Mouse (Mus musculus) layer of hippocampus, adult 2 months (tissue): ENCODE measurements around the gene Kif5c. TPM values are rescaled to one million over a fixed set of nuclear protein-coding genes. Genes with fewer than 3 reads are reported as not detected.

ENCODE experiments used
- DNase-seq, 2 experiments: peaks; one replicate each; pipeline ENCODE4 v3.0.0; 2022; ENCODE audit warnings: low spot score in 2 of 2
- H3K27ac ChIP-seq: fragments of 200-600 bp; 2 replicates; pipeline ENCODE4 v1.8.1; 2022
- H3K4me3 ChIP-seq: fragments of 200-600 bp; 2 replicates; pipeline ENCODE4 v1.8.1; 2022; ENCODE audit warnings: mild to moderate bottlenecking
- CTCF ChIP-seq: fragments of 200-600 bp; conservative IDR thresholded peaks from 2 replicates; pipeline ENCODE4 v1.8.1; 2022; ENCODE audit warnings: antibody characterized with exemption, mild to moderate bottlenecking, moderate library complexity
- total RNA-seq, 2 experiments: library from RNA; stranded (reverse); gene quantifications; 2 replicates each; pipeline ENCODE4 v1.2.3; 2021

Kif5c gene
- total RNA-seq, 2 experiments from 2014 or later: 467 to 553 TPM

DNA sequence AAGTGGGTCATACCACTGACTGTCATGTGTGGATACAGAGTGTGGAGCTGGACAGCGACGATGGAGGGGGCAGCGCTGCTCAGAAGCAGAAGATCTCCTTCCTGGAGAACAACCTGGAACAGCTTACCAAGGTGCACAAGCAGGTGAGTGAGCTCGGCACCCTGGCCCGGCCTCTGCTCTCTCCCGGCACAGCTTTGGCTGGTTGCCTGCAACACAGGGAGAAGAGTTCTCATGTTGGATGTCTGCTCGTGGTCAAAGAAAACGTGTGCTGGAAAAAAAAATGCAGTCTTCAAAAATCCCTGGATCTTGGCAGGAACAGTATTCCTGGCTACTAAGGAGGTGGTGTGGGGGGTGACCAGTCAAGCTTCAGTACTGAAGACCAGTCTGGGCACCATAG is 133.1 kb downstream of the Kif5c start:
- peak overlapping the region; percentile 72; the same call in 1 of the 2 replicates for H3K27ac ChIP-seq

DNA sequence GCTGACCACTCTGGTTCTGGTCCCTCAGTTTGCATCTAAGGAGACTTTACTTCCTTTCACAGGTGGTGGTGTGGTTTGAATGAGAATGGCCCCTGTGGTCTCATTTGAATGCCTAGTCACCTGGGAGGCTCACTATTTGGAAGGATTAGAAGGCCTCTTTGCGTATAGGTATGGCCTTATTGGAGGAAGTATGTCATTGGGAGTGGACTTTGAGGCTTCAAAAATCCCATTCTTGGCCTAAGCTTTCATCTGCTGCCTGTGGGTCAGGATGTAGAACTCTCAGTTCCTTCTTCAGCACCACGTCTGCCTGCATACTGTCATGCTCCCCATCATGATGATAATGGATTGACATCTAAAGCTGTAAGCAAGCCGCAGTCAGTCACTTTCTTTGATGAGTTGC is 134.0 kb downstream of the Kif5c start:
- no peak overlapping the region for H3K27ac ChIP-seq
- TF ChIP-seq CTCF: no peak
- no peak overlapping the region for H3K4me3 ChIP-seq
- DNase-seq: no peak

More for the DNA sequence above, 133.1 kb downstream of the Kif5c start:
- H3K4me3 ChIP-seq: no peak overlapping the region
- TF ChIP-seq CTCF: no peak
- no peak for DNase-seq

GRCm38 (mm10) chr2:49755054-49755453 is 136.0 kb downstream of the Kif5c start:
- H3K27ac ChIP-seq: no peak overlapping the region
- peak in 1 of 2 experiments; percentile 68 for DNase-seq
- no peak for TF ChIP-seq CTCF
- no peak overlapping the region for H3K4me3 ChIP-seq

DNA sequence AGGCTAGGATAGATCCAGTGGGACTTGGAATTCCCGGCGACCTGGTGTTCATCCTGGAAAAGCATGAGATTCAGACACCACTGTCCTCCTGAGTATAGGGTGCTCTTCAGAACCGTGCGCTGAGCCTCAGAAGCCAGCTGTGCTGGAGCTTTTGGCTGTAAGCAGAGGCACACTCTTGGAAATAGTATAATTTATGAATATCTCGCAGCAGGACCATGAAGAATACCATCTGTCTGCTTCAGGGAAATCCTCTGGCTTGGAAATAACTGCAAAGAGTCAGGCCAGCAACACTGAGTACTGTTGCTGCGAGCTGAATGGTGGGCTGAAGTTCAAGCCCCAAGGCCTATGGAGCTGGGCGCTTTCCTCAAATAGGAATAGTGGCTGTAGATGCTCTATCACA is 138.5 kb downstream of the Kif5c start:
- H3K4me3 ChIP-seq: no peak overlapping the region
- TF ChIP-seq CTCF: no peak
- no peak for DNase-seq
- no peak overlapping the region for H3K27ac ChIP-seq

DNA sequence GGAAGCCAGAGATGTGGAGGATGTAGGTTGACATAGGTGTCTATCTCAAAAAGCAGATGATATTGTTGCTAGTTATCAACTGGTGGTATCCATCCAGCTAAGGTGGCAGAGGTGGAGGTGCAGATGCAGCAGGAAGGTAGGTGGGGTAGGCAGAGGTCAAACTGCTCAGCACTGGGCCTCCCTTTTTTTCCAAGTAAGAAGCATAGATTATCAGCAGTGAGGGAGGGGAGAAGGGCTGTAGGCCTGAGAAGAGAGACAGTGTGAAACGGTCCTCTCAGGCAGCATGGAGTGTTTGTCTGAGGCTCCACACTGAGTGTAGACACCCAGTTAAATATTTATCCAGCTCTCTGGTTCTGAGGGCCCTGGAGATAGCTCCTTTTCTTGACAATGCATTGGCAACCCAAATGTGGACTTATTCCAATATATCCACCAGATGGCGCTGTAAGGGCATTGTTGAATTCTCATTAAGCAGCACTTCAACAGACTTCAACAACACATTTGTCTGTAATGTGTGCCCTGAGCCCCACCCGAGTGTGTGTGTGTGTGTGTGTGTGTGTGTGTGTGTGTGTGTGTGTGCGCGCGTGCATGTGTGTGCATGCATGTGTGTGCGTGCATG is 145.3 kb downstream of the Kif5c start:
- peak; percentile 78 for TF ChIP-seq CTCF
- DNase-seq: peak; percentile 55 to 66
- H3K4me3 ChIP-seq: no peak overlapping the region
- no peak overlapping the region for H3K27ac ChIP-seq

GRCm38 (mm10) chr2:49768916-49769315 is 149.8 kb downstream of the Kif5c start:
- Histone ChIP-seq H3K4me3 (no peak overlapping the region), H3K27ac (no peak overlapping the region)
- no peak for TF ChIP-seq CTCF
- no peak for DNase-seq

DNA sequence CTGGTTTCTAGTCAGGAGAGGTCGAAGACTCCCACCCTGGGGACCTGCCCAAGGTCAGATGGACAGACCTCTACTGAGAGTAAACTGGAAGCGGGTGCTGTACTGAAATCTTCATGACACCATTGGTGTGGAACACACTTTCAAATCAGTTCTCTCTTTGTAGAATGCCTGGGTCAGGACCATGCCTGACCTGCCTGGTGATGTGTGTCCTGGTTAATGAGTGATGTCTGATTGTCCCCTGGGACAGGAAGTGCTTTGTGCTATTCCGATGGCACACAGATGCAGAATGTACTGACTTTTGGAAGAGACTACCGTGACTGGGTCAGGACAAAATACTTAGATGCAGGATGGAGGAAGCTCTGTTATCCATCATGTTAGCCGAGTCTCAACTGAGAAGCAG is 151.3 kb downstream of the Kif5c start:
- Histone ChIP-seq H3K4me3 (no peak overlapping the region), H3K27ac (no peak overlapping the region)
- DNase-seq: no peak
- no peak for TF ChIP-seq CTCF

DNA sequence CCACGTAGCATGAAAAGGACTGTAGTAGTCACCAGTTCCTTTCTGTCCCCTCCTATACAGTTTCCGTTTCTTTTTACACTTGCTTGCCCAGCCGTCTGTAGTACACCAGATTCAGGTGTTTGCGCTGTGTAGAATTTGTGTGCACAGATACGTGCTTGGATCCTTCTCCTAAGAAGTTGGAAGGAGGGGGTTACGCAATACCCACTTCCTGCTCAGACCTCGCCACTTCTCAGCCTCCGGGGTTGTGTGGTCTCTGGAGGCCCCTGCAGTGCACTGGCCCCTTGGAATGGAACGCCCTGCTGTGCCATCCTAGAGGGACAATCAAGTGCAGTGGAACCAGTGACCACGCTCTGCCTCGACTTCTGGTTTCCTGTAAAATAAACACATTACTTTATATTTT is 152.1 kb downstream of the Kif5c start:
- H3K4me3 ChIP-seq: no peak overlapping the region
- no peak for DNase-seq
- TF ChIP-seq CTCF: no peak
- no peak overlapping the region for H3K27ac ChIP-seq

DNA sequence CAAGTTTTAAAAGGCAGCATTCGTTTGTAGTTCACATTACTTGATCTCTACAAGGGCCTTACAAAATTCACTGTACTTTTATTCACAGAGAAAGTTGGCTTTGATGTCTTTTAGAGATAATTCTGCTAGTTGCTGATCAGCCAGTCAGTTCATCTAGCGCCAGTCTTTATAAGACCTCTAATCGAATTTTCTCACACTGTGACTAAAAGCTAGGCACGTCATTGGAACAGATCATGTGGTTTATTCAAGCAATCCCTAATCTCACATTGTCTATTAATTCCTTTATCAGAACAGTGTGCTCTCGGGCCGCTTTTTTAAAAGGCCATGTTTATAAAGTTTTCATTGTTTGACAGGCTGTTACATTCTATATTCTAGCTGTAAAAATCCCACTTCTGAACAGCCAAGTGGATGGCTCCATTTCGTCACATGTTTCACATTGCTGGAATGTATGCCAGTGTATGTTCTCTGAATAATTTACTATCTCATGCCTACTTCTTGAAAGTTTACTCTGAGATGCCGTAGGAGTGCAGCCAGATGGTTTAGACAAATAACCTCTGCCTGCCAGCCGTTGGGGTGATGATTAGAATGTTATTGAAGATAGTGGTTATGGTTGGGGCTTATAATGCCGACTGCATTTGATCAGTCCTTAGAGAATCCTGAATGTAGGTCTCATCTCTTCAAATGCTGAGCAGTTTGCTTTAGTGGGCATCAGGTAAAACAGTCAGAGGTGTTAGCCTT is 154.3 kb downstream of the Kif5c start:
- DNase-seq: no peak
- Histone ChIP-seq H3K4me3 (no peak overlapping the region), H3K27ac (no peak overlapping the region)
- TF ChIP-seq CTCF: no peak

DNA sequence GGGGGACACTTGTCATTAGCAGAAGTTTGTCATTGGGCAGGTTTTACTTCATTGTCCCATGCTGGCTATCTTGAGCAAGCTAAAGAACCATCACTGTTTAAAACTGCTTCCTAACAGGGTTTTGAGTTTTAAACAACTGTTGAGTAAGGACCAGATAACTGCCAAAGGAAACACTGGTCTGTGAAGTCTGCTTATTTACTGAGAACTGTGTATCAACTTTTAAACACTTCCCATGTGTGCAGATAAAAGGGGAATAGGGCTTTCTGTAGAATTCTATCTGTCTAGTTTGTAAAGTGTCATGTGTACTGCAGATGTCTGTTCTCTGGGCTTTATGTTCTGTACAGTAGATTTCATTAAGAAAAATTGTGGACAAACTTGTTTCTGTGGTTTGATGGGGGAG is 155.1 kb downstream of the Kif5c start:
- TF ChIP-seq CTCF: no peak
- no peak overlapping the region for H3K4me3 ChIP-seq
- DNase-seq: no peak
- no peak overlapping the region for H3K27ac ChIP-seq

- Histone ChIP-seq H3K4me3 (no peak overlapping the region), H3K27ac (no peak overlapping the region)
- no peak for TF ChIP-seq CTCF
- DNase-seq: no peak
These were observed 156.1 kb downstream of the Kif5c start for GRCm38 (mm10) chr2:49775187-49775586.

DNA sequence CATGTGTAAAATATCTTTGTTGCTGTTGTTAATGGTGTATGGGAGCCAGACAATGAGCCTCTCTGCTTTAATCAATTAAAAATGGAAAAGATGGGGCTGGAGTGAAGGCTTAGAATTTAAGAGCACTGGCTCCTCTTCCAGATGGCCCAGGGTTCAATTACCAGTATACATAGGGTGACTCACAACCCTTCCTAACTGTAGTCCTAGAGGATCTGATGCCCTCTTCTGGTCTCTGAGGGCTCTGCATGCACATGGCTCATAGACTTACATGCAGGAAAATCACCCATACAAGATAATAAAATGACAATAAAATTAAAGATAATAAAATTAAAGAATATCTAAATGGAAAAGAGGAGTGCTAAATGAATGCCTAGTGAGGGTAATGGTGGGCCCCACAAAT is 156.6 kb downstream of the Kif5c start:
- TF ChIP-seq CTCF: peak; percentile 72
- DNase-seq: no peak
- Histone ChIP-seq H3K4me3 (no peak overlapping the region), H3K27ac (no peak overlapping the region)

- TF ChIP-seq CTCF: no peak
- Histone ChIP-seq H3K4me3 (no peak overlapping the region), H3K27ac (no peak overlapping the region)
- DNase-seq: no peak
These were observed 157.3 kb downstream of the Kif5c start for GRCm38 (mm10) chr2:49776407-49776806.
